Mouse (Mus musculus): ENCODE measurements around the gene Cdh4.

Cdh4 gene

DNA sequence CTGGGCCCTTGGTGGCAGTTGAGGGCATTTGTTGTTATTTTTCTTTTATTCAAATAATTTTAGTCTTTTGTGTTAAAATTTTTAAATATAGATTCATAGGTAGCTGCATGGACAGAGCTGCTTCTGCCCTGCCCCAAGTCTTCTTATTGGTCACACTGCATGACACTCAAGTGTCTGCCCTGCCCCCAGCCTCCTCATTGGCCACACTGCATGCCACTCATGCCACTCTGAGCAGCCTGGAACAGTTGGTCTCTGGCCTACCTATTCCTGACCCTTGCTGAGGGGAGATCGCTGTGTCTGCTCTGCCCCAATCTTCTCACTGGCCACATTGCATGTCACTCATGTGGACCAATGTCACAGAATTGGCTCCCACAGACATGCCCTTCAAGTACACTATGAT lies 273.1 kb downstream of the Cdh4 start:
- CTCF ChIA-PET: no interaction called here

DNA sequence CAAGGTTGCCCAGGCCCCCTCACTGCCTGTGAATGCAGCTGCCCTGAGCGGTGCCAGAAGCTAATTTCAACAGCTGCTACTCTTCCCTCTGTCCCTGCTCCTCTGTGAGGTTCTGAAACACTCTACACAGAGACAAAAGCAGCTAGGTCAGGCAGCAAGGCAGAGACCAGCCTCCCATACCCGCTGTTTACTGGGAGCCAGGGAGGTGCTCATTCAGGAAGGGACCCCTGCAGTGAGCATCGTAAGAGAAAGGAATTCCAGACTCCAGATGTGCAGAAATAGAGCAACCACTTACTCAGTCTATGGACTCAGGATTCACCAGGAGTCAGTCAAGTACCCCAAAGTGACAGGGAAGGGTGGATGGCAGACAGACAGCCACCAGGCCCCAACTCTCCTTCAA lies 278.1 kb downstream of the Cdh4 start:
- CTCF ChIA-PET: no interaction called here
- POLR2A ChIA-PET: no interaction called here

More for the DNA sequence above, 273.1 kb downstream of the Cdh4 start:
- POLR2A ChIA-PET: no interaction called here

DNA sequence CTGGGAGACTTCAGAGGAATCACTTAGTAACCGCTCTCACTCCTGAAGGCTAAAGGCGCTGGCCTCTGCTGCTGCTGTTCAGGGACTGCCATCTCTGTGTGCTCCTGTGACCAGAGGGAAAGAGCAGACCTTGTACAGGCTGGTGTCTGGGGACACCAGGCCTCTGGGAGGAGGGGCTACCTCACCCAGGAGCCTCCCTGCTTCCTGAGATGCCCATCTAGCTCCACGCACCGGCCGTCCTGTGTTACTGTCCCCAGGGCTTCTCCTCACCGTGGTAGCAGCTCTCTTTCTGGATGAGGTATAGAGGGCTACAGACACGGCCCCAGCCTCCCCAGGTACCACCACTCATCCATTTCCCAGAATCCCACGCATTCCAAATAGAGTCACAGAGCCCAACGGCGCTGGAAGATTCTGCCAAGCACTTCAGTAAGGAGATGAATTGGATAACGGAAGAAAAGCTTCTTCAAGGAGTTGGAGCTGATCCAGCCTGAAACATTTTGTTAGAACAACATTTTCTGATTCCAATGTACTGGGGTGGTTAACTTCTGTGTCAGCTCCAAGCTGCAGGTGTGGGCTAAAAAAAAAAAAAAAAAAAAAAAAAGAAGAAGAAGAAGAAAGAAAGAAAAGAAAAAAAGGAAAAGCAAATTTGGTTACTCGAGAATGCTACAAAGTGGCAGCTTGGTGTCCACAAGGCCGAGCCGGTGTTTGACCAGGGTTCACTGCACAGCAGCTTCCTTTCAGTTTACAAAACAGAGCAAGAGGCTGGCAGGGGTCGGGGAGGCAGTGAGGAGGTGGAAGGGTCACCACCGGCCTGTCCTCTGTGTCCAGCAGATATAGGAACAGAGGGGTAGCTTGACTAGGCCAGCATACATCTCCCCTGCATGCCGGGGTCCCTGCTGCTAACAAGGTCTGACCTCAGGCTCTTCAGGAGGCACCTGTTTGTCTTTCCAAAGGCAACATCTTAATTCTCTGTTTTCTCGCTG lies 279.6 kb downstream of the Cdh4 start:
- ChIA-PET CTCF (interaction anchor here (0.6 to 2.4 kb wide), 10 partner anchors 146 to 964 kb away, joined by 3 to 8 read pairs (median 4); no protein-coding TSS in a partner anchor), POLR2A (interaction anchor here in 1 of 4 experiments (0.5 to 2.7 kb wide), 5 partner anchors 11 to 680 kb away, joined by 3 to 9 read pairs (median 4); no protein-coding TSS in a partner anchor)

DNA sequence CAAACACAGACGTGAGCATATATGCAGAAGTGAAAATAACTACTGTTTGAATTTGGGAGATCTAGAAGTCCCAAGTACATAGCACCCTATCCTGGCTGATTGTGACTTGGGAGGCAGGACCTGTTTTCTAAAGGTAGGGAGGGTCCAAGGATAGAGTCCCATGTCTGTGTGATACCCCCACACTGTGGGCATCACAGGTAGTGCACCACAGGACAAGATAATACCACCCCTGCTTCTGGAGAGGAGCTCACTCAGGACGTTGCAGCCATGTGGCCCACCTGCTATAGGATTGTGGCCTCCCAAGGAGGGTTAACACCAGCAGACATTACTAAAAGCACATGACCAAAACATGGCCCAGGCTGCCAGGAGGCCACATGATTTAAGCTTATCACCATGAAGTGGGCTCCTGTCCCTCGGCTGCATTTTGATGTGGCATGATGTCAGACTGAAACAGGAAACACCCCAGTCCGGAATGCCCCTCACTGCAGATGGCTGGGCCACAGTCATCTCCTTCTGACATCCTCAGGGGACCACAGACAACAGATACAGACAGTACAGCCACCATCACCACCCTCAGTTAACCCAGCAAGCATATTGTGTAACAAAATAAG lies 280.6 kb downstream of the Cdh4 start:
- ChIA-PET CTCF (interaction anchor here (0.6 to 2.4 kb wide), 18 partner anchors 10 to 733 kb away, joined by 3 to 12 read pairs (median 4); no protein-coding TSS in a partner anchor), POLR2A (interaction anchor here in 2 of 4 experiments (0.5 to 2.7 kb wide), 7 partner anchors 10 to 681 kb away, joined by 3 to 9 read pairs (median 3); no protein-coding TSS in a partner anchor)

DNA sequence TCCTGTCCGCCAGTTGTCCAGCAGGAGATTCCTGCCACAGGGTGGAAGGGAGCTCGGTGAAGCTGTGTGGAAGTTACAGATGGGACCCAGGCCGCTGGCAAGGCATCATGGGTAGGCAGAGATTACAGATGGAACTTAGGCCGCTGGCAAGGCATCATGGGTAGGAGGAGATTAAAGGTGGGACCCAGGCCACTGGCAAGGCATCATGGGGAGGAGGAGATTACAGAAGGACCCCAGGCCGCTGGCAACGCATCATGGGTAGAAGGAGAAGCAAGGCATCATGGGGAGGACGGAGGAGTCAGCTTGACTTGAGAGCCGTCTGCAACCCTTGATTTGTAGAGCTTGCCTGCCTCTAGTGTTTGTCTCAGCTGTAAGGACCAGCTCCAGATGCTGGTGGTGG lies 281.2 kb downstream of the Cdh4 start:
- POLR2A ChIA-PET: interaction anchor here in 2 of 4 experiments (0.6 to 2.7 kb wide), 6 partner anchors 10 to 896 kb away, joined by 3 to 9 read pairs (median 4); no protein-coding TSS in a partner anchor
- CTCF ChIA-PET: interaction anchor here (0.6 to 2.4 kb wide), 20 partner anchors 10 to 734 kb away, joined by 3 to 12 read pairs (median 3); no protein-coding TSS in a partner anchor

DNA sequence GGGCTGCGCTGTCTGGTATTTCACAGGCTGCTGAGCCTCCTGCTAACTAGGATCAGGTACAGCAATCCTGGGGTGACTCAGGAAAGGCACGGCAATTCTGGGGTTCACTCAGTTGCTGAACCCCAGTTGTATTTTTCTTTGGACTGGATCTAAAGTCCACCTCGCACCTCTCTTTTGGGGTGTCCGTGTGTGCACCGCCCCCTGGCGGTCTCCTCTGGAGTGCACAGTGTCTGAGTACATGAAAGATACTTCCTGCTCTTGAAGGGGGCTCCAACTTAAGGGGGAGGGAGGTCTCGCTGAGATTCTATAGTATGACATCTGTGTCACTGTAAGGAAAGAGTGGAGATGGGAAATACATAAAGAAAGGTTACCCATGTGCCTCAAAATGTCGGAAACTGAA lies 286.8 kb downstream of the Cdh4 start:
- CTCF ChIA-PET: no interaction called here
- POLR2A ChIA-PET: no interaction called here

DNA sequence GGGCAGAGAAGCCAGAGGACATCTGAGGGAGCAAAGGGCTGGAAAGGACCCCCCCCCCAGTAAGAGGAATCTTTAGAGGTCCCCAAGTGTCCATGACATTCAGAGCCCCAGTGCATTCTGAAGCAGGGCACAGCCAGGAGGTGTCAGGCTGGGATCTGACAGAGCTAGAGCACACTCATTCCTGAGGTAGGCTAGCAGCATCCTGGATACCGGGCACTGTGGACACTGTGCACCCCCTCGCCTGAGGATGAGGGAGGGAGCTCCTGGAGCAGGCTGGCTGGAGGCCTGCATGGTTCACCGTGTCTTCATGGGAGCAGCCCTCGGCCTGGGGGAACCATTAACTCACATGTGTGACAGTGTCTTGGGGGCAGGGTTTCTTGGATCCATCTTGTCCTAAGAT lies 287.6 kb downstream of the Cdh4 start:
- POLR2A ChIA-PET: no interaction called here
- CTCF ChIA-PET: interaction anchor here in 2 of 4 experiments (0.6 to 0.8 kb wide), 2 partner anchors 66 to 524 kb away, joined by 4 read pairs; no protein-coding TSS in a partner anchor

DNA sequence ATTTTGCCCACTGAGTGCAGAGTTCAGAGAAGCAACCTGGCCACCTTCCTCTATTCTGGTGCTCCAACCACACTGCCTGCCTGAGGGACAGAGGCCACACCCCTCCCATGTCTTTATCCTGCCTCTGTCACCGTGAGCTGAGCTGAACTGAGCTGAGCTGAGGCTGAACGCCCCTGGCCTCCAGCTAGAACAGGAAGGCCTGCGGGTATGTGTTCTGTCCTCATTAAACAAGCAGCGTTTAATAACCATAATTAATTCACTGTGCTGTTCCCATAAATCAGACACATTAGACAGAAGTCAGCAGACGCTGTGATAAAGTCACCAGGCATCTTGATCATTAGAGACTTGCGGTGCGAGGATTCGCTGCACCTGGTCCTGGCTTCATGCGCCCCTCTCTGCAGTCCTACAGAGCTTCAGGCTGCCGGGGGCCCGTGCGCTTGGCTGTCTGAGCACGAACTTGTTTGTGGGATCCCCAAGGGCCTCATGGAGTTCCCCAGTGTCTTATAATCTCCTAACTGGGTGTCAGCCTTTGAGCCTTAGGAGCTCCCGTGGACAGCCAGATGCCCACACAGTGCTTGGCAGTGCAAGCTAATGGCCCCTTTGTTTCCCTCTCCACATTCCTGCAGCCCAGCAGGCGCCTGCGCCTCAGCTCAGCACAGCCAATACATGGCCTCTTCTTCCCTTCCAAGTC lies 291.1 kb downstream of the Cdh4 start:
- CTCF ChIA-PET: interaction anchor here in 2 of 4 experiments (0.6 to 1.2 kb wide), 4 partner anchors 8 to 52 kb away, joined by 3 to 5 read pairs (median 3); no protein-coding TSS in a partner anchor

DNA sequence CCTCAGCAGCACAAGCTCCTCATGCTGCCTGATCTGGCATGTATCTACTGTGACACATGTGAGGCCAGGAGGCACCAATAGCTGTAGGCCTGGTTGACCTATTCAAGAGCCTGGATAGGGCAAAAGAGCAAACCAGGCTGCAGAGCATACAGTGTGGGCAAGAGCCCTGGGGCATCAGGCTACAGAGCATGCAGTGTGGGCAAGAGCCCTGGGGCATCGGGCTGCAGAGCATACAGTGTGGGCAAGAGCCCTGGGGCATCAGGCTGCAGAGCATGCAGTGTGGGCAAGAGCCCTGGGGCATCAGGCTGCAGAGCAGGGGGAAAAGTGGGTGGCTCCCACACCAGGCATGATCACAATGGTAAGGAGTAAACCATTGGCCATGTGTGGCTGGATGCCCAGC lies 300.2 kb downstream of the Cdh4 start:
- CTCF ChIA-PET: no interaction called here
- POLR2A ChIA-PET: no interaction called here

More for the DNA sequence above, 291.1 kb downstream of the Cdh4 start:
- POLR2A ChIA-PET: interaction anchor here in 3 of 4 experiments (0.6 to 1.6 kb wide), 4 partner anchors 10 to 1432 kb away, joined by 3 to 9 read pairs (median 3); no protein-coding TSS in a partner anchor

DNA sequence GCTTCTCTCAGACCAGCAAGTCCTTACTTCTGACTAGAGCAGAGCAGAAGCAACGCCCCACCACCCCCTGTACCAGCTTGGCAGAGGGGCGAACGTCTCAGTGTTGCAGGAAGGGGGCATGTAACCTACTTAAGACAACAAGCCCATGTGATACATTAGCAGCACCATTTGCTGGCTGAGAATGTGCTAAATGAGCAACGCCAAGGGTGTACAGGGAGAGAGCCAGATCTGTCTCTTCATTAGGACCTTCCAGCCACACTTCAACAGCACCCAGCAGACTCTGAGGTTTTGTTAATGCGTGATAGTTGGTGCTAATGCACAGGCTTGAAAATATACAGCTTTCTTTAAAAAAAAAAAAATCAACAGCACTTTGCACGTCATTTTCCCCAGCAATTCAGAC lies 300.6 kb downstream of the Cdh4 start:
- ChIA-PET POLR2A (no interaction called here), CTCF (no interaction called here)

DNA sequence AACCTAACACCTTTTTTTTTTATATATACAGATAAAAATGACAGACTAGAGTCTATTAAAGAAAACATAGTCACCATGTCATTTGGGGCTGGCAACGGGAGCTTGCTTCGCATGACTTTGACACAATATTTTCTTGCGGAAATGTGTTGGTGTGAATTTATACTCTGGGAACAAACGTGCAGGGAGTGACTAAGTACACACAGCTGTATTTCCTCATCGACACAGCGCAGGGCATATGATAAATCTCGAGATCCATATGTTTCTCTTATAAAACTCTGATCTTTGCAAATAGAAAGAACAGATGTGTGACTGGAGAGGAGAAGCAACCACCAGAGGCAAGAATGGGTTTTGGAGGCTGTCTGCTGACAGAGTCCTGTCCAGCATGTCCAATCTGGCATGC lies 304.3 kb downstream of the Cdh4 start:
- CTCF ChIA-PET: no interaction called here
- POLR2A ChIA-PET: no interaction called here

DNA sequence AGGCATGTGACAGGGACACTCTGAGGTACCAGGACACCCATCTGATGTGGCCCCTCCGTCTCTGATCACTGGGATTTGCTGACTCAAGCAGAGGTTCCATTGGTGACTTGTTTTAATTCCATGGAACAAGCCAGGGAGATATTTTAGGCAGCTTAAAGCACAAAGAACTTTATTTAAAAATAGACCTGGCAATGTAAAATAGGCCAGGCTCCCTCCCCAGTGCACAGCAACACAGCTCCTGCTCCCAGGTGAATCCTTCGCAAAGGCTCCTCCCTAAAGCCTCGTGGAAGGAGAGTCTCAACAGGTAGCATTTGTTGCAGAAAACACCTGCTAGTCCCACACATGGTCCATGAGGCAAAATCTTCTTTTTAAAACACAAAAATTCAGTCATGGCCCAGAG lies 307.2 kb downstream of the Cdh4 start:
- POLR2A ChIA-PET: no interaction called here
- CTCF ChIA-PET: no interaction called here

DNA sequence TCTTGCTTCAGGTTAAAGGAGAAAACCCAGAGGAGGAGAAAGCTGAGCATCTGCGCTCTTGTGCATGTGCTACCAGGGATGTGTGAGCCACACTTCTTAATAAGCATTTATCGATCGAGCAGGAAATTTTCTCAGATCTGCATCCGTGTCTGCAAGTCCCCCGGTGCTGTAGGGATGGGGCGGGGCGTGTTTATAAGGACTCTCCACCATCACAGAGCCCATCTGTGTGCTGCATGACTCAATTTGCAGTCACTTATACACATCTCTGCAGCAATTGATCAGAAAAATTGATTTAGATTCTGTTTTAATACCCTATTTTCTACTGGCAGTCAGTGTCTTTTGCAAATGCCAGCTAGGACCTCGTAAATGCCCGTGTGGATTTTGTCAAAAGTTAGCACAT lies 311.6 kb downstream of the Cdh4 start:
- ChIA-PET CTCF (interaction anchor here in 1 of 4 experiments (0.8 kb wide), 1 partner anchor 182 kb away, joined by 7 read pairs; no protein-coding TSS in a partner anchor), POLR2A (no interaction called here)

DNA sequence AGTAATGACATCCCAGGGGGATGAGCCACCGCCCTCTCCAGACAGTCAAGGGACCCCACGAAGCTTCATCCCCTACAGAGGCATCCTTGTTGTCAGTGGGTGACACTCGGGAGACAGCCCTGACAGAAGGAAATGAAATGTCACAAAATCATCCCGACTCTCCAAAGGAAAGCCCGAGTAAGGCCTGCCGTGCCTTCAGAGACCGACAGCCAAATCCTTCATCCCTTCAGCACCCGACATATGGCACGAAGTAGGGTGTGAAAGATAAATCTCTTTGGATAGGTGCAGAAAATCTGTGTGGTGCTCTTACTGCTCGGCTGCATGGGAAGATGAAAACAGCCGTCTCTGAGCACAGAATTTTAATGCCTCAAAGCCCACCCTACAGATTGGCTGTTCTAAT lies 312.5 kb downstream of the Cdh4 start:
- CTCF ChIA-PET: no interaction called here
- POLR2A ChIA-PET: no interaction called here

DNA sequence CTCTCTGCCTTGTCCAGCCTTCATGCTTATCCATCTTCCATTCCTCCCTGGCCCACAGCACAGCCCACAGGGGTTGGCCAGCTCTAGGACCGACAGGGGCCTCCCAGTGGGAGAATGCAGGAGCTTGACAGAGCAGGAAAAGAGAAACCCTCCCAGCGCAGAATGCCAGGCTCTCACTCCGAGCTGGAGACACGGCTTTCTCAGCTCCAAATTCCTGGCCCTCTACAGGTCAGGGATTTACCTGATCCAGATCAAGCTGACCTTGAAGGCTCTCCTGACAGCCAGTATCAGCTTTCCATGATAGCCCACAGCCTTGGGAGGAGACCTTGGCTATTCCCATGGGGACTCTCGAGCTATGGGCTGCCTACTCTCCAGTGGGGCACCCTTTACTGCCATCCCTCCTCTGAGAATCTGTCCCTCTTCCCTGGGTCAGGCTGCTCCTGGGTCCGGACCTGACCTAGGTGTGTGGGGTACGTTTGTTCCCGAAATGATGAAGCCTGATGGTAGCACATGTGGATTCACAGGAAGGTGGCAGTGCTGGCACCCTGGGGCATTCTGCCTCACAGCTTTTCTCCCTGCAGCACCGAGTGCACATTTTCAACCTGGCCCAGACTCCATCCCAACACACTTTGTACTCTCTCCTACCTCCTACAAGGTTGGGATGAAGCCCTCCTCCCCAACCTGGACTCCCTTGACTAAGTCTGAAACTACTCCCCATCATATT lies 319.6 kb downstream of the Cdh4 start:
- CTCF ChIA-PET: interaction anchor here in 1 of 4 experiments (0.5 kb wide), 1 partner anchor 94 kb away, joined by 7 read pairs; no protein-coding TSS in a partner anchor
- POLR2A ChIA-PET: no interaction called here

DNA sequence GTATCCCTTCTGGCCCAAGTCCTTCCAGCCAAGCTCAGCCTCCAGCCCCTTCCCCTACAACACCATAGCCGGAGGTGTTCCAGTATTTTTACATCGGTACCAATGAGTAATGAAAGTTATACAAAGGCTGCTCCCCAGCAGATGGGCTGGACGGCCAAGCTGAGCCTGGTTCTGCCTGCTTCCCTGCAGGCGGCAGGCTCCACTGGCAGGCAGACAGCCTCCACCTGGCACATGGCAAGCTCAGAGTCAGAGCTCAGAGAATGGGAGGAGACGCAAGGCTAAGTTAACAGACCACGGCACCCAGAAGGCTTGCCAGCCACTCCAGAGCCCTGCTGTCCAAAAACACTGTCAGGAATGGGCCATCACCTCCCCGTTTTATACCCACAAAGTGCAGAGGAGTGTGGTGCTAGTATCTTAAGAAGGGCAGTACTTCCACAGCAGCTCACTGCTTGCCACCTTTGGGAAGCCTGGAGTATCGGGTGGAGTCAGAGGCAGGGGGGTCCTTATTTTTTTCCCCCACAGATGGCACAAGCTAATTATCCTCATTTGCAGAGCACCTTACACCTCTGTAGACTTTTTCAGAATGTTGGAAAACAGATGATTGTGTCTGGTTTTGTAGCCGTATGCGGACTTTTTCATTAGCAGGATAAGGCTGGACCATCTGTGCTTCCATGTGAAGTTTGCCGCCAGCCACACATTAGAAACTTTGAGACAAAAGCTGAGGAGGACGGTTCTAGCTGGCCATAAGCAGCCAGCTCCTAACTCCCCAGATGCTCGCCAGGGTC lies 320.5 kb downstream of the Cdh4 start:
- CTCF ChIA-PET: interaction anchor here in 1 of 4 experiments (0.6 kb wide), 1 partner anchor 432 kb away, joined by 3 read pairs; no protein-coding TSS in a partner anchor

DNA sequence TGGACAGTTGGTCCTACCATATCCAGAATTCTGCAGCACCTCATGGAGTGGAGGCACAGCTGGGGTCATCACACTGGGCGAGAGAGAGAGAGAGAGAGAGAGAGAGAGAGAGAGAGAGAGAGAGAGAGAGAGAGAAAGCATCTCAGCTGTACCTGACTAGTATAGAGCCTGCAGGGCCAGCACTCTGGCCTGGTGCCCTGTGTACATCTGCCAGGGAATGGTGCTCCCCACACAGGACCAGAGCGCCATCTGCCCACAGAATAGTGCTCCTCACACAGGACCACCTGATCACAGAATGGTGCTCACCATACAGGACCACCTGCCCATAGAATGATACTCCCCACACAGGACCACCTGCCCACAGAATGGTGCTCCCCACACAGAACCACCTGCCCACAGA lies 322.2 kb downstream of the Cdh4 start:
- ChIA-PET CTCF (interaction anchor here in 1 of 4 experiments (0.7 kb wide), 1 partner anchor 1609 kb away, joined by 5 read pairs; no protein-coding TSS in a partner anchor), POLR2A (interaction anchor here in 2 of 4 experiments (0.7 kb wide), 2 partner anchors 94 to 131 kb away, joined by 4 to 5 read pairs; no protein-coding TSS in a partner anchor)

More for the DNA sequence above, 320.5 kb downstream of the Cdh4 start:
- POLR2A ChIA-PET: no interaction called here
